Mouse (Mus musculus) granulocyte monocyte progenitor cell, adult 5-6 weeks (primary cell): ENCODE data around the gene Dusp22. TPM values are rescaled to one million over a fixed set of nuclear protein-coding genes. Genes with fewer than 3 reads are reported as not detected.

Experiments used
- total RNA-seq, 2 experiments: library from RNA; stranded (forward) in 1 of 2; stranded (reverse) in 1 of 2; fragments of 200-712, 200-1000 nt in 1 of 2; fragments of >200 nt in 1 of 2; fragmentation: Nextera tagmentation in 1 of 2; gene quantifications; 2 replicates each; pipeline ENCODE4 v1.2.3; 2014 to 2017

Gene Dusp22
- total RNA-seq, 2 experiments from 2014 or later, result 1.6 to 3.7 TPM

Other genes with a start within 250 kb of the Dusp22 start
- 154 and 182 TPM in 2 replicates for gene Uqcrfs1, start 114.6 kb upstream of the Dusp22 start, total RNA-seq (2014; fragmentation: Nextera tagmentation)
- gene Uqcrfs1, start 114.6 kb upstream of the Dusp22 start, total RNA-seq (2017), result 125 and 127 TPM in 2 replicates
- not detected in 2 replicates for gene Irf4, start 89.2 kb downstream of the Dusp22 start, total RNA-seq (2014; fragmentation: Nextera tagmentation)
- gene Irf4, start 89.2 kb downstream of the Dusp22 start, total RNA-seq (2017), result 0.26 and 0.36 TPM in 2 replicates